Mouse (Mus musculus): ENCODE data around the gene Ak4.

Ak4 gene

GRCm38 (mm10) chr4:101511768-101512521 is 92.9 kb downstream of the Ak4 start:
- no peak for DNase-seq (ENCODE audit: inconsistent ontology term)

GRCm38 (mm10) chr4:101513251-101513650 is 94.2 kb downstream of the Ak4 start:
- no peak for DNase-seq (ENCODE audit: inconsistent ontology term)

- DNase-seq (ENCODE audit: inconsistent ontology term): no peak
Measured at GRCm38 (mm10) chr4:101515853-101516252, 96.8 kb downstream of the Ak4 start.

Measured in Muller cell, postnatal 12 days (primary cell).